ENCODE assay signal across 8 mouse cellular contexts in genomic region chr19:34526941-34527682, GRCm38 (mm10). TPM values are rescaled to one million over a fixed set of nuclear protein-coding genes. Genes with fewer than 3 reads are reported as not detected.
DNase-seq lines count a peak whose midpoint lies in the region; ATAC-seq lines count a peak whose summit lies in the region.

TSS of gene Lipa (minus strand) at chr19:34527474.

- H3K4me1 ChIP-seq in heart, embryonic 10.5 days, result peaks cover 16% of the 10 kb centered on the region
- H3K4me1 ChIP-seq in kidney, embryonic 15.5 days, result peaks cover 9% of the 10 kb centered on the region; the same call in 1 of the 2 replicates

- under 1% methylated on average over 29 of the region's 29 CpGs for WGBS in heart, embryonic 10.5 days
- WGBS in kidney, embryonic 15.5 days, result under 1% methylated on average over 29 of the region's 29 CpGs

- H3K4me3 ChIP-seq in heart, embryonic 10.5 days, result peak within 1 kb of the TSS; percentile 86
- peak within 1 kb of the TSS; percentile 73 for H3K4me3 ChIP-seq in kidney, embryonic 15.5 days (replicated peaks)

- H3K27ac ChIP-seq in heart, embryonic 10.5 days, result peak within 1 kb of the TSS; percentile 92
- peak within 1 kb of the TSS; percentile 70 for H3K27ac ChIP-seq in kidney, embryonic 15.5 days

- H3K4me2 ChIP-seq in kidney, embryonic 15.5 days, result peak within 1 kb of the TSS; percentile 94

- H3K36me3 ChIP-seq in heart, embryonic 10.5 days, result peaks cover 4% of the 10 kb centered on the region; the same call in 1 of the 2 replicates
- no peaks in the 10 kb centered on the region for H3K36me3 ChIP-seq in kidney, embryonic 15.5 days

- peak; percentile 96 for DNase-seq in A20 (ENCODE audit: low read depth, low spot score)
- DNase-seq in brain, adult 2 months (ENCODE audit: low read depth, low spot score), result peak; percentile 99
- peak; percentile 97 for DNase-seq in heart, embryonic 10.5 days (ENCODE audit: low spot score)
- DNase-seq in liver, result peak; percentile 95
- peak; percentile 91 to 92 for DNase-seq in spleen, postnatal 4 days (ENCODE audit: low spot score in 2 of 2)

- H3K9me3 ChIP-seq in heart, embryonic 10.5 days, result no peaks in the 10 kb centered on the region
- no peaks in the 10 kb centered on the region for H3K9me3 ChIP-seq in kidney, embryonic 15.5 days (replicated peaks)

- H3K27me3 ChIP-seq in heart, embryonic 10.5 days (ENCODE audit: insufficient read depth, poor library complexity, severe bottlenecking), result no peaks in the 10 kb centered on the region
- H3K27me3 ChIP-seq in kidney, embryonic 15.5 days, result no peaks in the 10 kb centered on the region

- H3K9ac ChIP-seq in kidney, embryonic 15.5 days, result peak within 1 kb of the TSS; percentile 62

- ATAC-seq in erythroblast, adult 5-6 weeks (replicated peaks; ENCODE audit: low FRiP score, poor library complexity, severe bottlenecking), result peak; percentile 99
- ATAC-seq in kidney, embryonic 15.5 days (replicated peaks; ENCODE audit: low FRiP score), result peak; percentile 100
- peak; percentile 99 for ATAC-seq in monocyte, adult 5-6 weeks (replicated peaks; ENCODE audit: insufficient number of reproducible peaks, low FRiP score, low TSS enrichment, poor library complexity, severe bottlenecking)

RNA-seq across cellular contexts. Expression of gene Lipa, which starts in this region (rescaled TPM):
- total RNA-seq in erythroblast, adult 5-6 weeks (2015; ENCODE audit: low replicate concordance), result 50.1 and 57.7 TPM in 2 replicates
- total RNA-seq in erythroblast, adult 5-6 weeks (2017; ENCODE audit: low replicate concordance), result 25.0 and 29.7 TPM in 2 replicates
- polyA plus RNA-seq in heart, embryonic 10.5 days (2016; fragmentation: Nextera tagmentation; extraction: Ambion mirVana), result 32.3 and 39.3 TPM in 2 replicates
- 31.2 and 32.5 TPM in 2 replicates for polyA plus RNA-seq in kidney, embryonic 15.5 days (2015; fragmentation: Nextera tagmentation; extraction: Ambion mirVana)
- total RNA-seq in monocyte, adult 5-6 weeks (2017), result 71.6 to 118 TPM (median 98.2 TPM) in 3 replicates

Comparison
In these comparisons a context has a peak if more than half of its experiments do, and no peak if none do; other contexts are left out.
1. Peak in every context shown above with its lines: DNase-seq, ATAC-seq, H3K4me3 ChIP-seq and H3K27ac ChIP-seq.